Mouse (Mus musculus): Measurements from ENCODE around the gene Prkg1.

GRCm38 (mm10) chr19:31385353-31385752, 379.5 kb downstream of the Prkg1 start:
- TF ChIP-seq CTCF (IDR thresholded peaks at IDR 0.05; ENCODE audit: low read depth, low read length) (no peak), POLR2A (IDR thresholded peaks at IDR 0.05; ENCODE audit: borderline replicate concordance, low read depth, low read length) (no peak)
